Mouse (Mus musculus): ENCODE data around the gene Cldn34c3.
"Not testable (repeated sequence)": the region's sequence is repeated elsewhere in the genome, so short reads cannot be mapped to it uniquely, and the experiment has no call there.

Cldn34c3 gene

DNA sequence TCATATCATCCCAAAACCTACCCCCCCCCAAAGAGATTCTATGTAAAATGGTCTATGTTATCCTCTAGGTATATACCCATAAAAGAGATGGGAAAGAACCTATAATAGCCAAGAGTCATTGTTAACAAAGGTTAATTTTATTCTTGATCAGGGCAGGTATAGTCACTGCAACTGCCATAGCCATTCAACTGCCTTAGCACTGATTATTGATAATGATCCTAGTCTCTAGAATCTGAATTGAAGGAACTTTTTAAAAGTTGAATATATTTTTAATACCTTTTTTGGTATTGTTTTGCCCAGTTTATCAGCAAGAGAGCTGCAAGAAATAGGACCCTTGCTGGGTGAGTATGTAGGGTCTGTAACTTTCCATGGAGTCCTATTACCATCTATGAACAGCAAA is at the start of gene Cldn34c3:
Gene Cldn34c3, plus strand, starts transcription at position 301 of the 400 bp plus-strand sequence.
- DNase-seq, result not testable (repeated sequence)

Data from liver (tissue).